Mouse (Mus musculus) ES-E14 (cell line): ENCODE measurements at regions not wholly inside any gene's neighbourhood (a gene's known extent, or its start where the extent isn't known, plus 50 kb on each side); places are given as distances from the start of the nearest gene placed in this dataset.

Source experiments
- MAFK ChIP-seq: IDR thresholded peaks from 2 replicates; pipeline ENCODE4 v1.6.1; 2014; ENCODE audit warnings: mild to moderate bottlenecking, low read depth, low read length, inconsistent platforms; ENCODE audit not compliant: insufficient read depth
- ZC3H11A ChIP-seq: IDR thresholded peaks from 2 replicates; pipeline ENCODE4 v1.6.1; 2012; ENCODE audit warnings: low read depth, mild to moderate bottlenecking, inconsistent platforms, low read length, borderline replicate concordance
- ZNF384 ChIP-seq: IDR thresholded peaks from 2 replicates; pipeline ENCODE4 v1.6.1; 2012; ENCODE audit warnings: low read depth, low read length, inconsistent platforms

GRCm38 (mm10) chr8:64539846-64540472, 152.9 kb downstream of the Cpe start:
- TF ChIP-seq MAFK (no peak), ZNF384 (no peak), ZC3H11A (no peak)
